In the genomic region with DNA sequence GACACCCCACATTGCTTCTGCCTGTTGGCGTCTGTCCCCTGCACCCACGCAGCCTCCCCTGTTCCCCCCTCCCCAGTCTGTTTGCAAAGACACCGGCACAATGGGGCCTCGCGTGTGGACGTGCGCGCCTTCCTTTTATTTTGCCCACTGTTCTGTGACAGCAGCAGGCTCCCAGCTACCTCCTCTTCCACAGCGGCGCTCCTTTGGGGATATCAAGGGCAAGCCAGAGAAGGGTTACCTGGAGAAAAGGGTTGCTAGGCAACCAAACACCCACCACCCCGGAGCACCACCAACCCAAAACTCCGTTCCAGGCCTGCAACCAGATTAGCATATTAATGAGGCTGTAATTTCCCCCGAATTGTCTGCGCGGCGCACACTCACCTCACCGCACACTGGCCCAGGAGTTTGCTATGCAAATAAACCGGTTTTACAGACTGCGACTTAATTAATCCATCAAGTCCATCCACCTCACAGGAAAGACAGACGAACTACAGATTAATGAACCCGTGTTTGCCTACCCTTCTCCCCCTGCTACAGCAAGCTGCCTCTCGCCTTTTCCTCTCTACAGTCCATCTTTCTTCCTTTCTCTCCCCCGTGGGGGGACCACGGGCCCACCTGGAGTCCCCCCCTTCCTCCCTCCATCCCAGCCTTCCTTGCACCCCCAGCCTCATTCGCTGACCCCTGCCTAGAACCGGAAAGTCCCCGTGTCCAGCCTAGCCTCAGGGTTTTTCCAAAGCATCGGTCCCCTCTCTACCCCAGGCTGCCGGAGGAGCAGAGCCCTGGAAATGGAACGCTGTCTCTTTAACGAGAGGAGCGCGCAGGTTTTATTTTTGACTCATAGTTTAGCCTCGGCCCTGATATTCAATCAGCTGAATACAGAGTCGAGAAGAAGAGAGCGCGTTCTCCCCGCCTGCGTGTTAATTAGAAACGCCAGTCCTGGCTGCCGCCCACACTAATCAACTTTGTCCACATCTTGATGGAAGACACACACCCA, we compare ENCODE assay signal across 10 mouse cellular contexts. TPM values are rescaled to one million over a fixed set of nuclear protein-coding genes. Genes with fewer than 3 reads are reported as not detected.
A peak's percentile ranks its signal among the peaks of the same experiment; 100 is the strongest.
DNase-seq lines count a peak whose midpoint lies in the region; ATAC-seq and TF ChIP-seq lines count a peak whose summit lies in the region.
"Had no signal": no experiment of that assay in that cellular context is flagged by ENCODE, and none has a peak within 500 bp of the region (broad histone marks: within the 10 kb centered on the region; RNA-seq: fewer than 3 reads in every experiment).

No protein-coding gene starts in this region.

- TF ChIP-seq EP300 in liver, postnatal 0 days (IDR thresholded peaks at IDR 0.05; ENCODE audit: low read depth), result no peak

- peaks cover 6% of the 10 kb centered on the region; the same call in 1 of the 2 replicates for H3K4me1 ChIP-seq in heart, embryonic 13.5 days
- H3K4me1 ChIP-seq in embryonic facial prominence, embryonic 13.5 days, result peaks cover 12% of the 10 kb centered on the region
- 0 out of 2 replicates have a peak, but pooled peaks cover 3% of the 10 kb centered on the region for H3K4me1 ChIP-seq in neural tube, embryonic 14.5 days (ENCODE audit: control insufficient read depth, insufficient read depth, low read length)
- no peaks in the 10 kb centered on the region for H3K4me1 ChIP-seq in liver, postnatal 0 days (ENCODE audit: insufficient read depth)

- peaks cover 80% of the 10 kb centered on the region for H3K27me3 ChIP-seq in heart, embryonic 13.5 days (replicated peaks)
- peaks cover 57% of the 10 kb centered on the region for H3K27me3 ChIP-seq in embryonic facial prominence, embryonic 13.5 days
- no peaks in the 10 kb centered on the region for H3K27me3 ChIP-seq in neural tube, embryonic 14.5 days (ENCODE audit: control insufficient read depth, insufficient read depth, low read length)
- H3K27me3 ChIP-seq in liver, postnatal 0 days (ENCODE audit: insufficient read depth, low read length), result peaks cover 28% of the 10 kb centered on the region

- no peak for TF ChIP-seq CTCF in liver, postnatal 0 days (IDR thresholded peaks at IDR 0.05; ENCODE audit: low read depth)

- 2% methylated on average over 41 of the region's 41 CpGs for WGBS in heart, embryonic 13.5 days
- WGBS in embryonic facial prominence, embryonic 13.5 days, result 1% methylated on average over 40 of the region's 41 CpGs
- under 1% methylated on average over 40 of the region's 41 CpGs for WGBS in neural tube, embryonic 14.5 days
- 3% methylated on average over 41 of the region's 41 CpGs for WGBS in liver, postnatal 0 days (ENCODE audit: insufficient replicate concordance)

- no peak for DNase-seq in heart, postnatal 25 days (ENCODE audit: low spot score)
- peak; percentile 44 for DNase-seq in layer of hippocampus, adult 9-11 months
- DNase-seq in gastrocnemius, adult 8-10 months (ENCODE audit: low spot score in 2 of 2), result no peak
- DNase-seq in liver, postnatal 0 days, result no peak
- no peak for DNase-seq in heart, adult 11 months

- peak overlapping the region; percentile 13; the same call in 1 of the 2 replicates for H3K4me3 ChIP-seq in heart, embryonic 13.5 days
- H3K4me3 ChIP-seq in embryonic facial prominence, embryonic 13.5 days, result peak overlapping the region; percentile 9; the same call in 1 of the 2 replicates
- peak overlapping the region; percentile 24 for H3K4me3 ChIP-seq in neural tube, embryonic 14.5 days (ENCODE audit: low read depth, low read length)
- no peak overlapping the region for H3K4me3 ChIP-seq in liver, postnatal 0 days (ENCODE audit: low read depth, low read length)

- H3K9me3 ChIP-seq in heart, embryonic 13.5 days, result peaks cover 6% of the 10 kb centered on the region
- H3K9me3 ChIP-seq in embryonic facial prominence, embryonic 13.5 days, result 0 out of 2 replicates have a peak, but pooled peaks cover 6% of the 10 kb centered on the region
- H3K9me3 ChIP-seq in neural tube, embryonic 14.5 days (ENCODE audit: control insufficient read depth, low read length), result no peaks in the 10 kb centered on the region
- H3K9me3 ChIP-seq in liver, postnatal 0 days (ENCODE audit: low read length), result peaks cover 5% of the 10 kb centered on the region

- ATAC-seq in heart, embryonic 13.5 days (ENCODE audit: extremely low read depth, insufficient number of reproducible peaks, low FRiP score, low TSS enrichment), result no peak
- ATAC-seq in embryonic facial prominence, embryonic 13.5 days (ENCODE audit: insufficient number of reproducible peaks, insufficient read depth, low FRiP score, low TSS enrichment, low read depth), result no peak
- peak; percentile 91 for ATAC-seq in neural tube, embryonic 14.5 days (ENCODE audit: low read depth)
- no peak for ATAC-seq in liver, postnatal 0 days

- H3K27ac ChIP-seq in heart, embryonic 13.5 days (replicated peaks), result no peak overlapping the region
- no peak overlapping the region for H3K27ac ChIP-seq in embryonic facial prominence, embryonic 13.5 days
- peak overlapping the region; percentile 96 for H3K27ac ChIP-seq in neural tube, embryonic 14.5 days (ENCODE audit: low read depth, low read length)
- no peak overlapping the region for H3K27ac ChIP-seq in liver, postnatal 0 days (ENCODE audit: low read depth)

- no peak overlapping the region for H3K9ac ChIP-seq in heart, embryonic 13.5 days
- H3K9ac ChIP-seq in embryonic facial prominence, embryonic 13.5 days, result no peak overlapping the region
- peak overlapping the region; percentile 48 for H3K9ac ChIP-seq in neural tube, embryonic 14.5 days (replicated peaks; ENCODE audit: low read depth, low read length)
- H3K9ac ChIP-seq in liver, postnatal 0 days (replicated peaks), result no peak overlapping the region

- H3K4me2 ChIP-seq in heart, embryonic 13.5 days, result peak overlapping the region; percentile 47
- peak overlapping the region; percentile 48 for H3K4me2 ChIP-seq in embryonic facial prominence, embryonic 13.5 days
- H3K4me2 ChIP-seq in neural tube, embryonic 14.5 days (ENCODE audit: low read depth, low read length), result peak overlapping the region; percentile 50
- H3K4me2 ChIP-seq in liver, postnatal 0 days (ENCODE audit: low read depth, low read length), result no peak overlapping the region

- H3K36me3 ChIP-seq in heart, embryonic 13.5 days, result no peaks in the 10 kb centered on the region
- no peaks in the 10 kb centered on the region for H3K36me3 ChIP-seq in embryonic facial prominence, embryonic 13.5 days
- H3K36me3 ChIP-seq in neural tube, embryonic 14.5 days (ENCODE audit: control insufficient read depth, insufficient read depth, low read length), result no peaks in the 10 kb centered on the region
- no peaks in the 10 kb centered on the region for H3K36me3 ChIP-seq in liver, postnatal 0 days (replicated peaks; ENCODE audit: insufficient read depth, low read length)
- H3K36me3 ChIP-seq: G1E had no signal

- intact Hi-C loops in heart, postnatal 25 days (cut with DNase I), result no loop called here

RNA-seq across cellular contexts. Expression of a gene that starts 21.8 kb away (rescaled TPM):
- not detected in 2 replicates for polyA plus RNA-seq in heart, embryonic 13.5 days (2015; fragmentation: Nextera tagmentation; extraction: Ambion mirVana)
- total RNA-seq in heart, postnatal 25 days (2021), result not detected
- polyA plus RNA-seq in embryonic facial prominence, embryonic 13.5 days (2015; fragmentation: Nextera tagmentation; extraction: Ambion mirVana), result 0.10 and 0.44 TPM in 2 replicates
- 27.6 and 28.1 TPM in 2 replicates for polyA plus RNA-seq in neural tube, embryonic 14.5 days (2014; fragmentation: Nextera tagmentation; extraction: Ambion mirVana)
- total RNA-seq in gastrocnemius, adult 8-10 months (2022), result not detected
- not detected in 2 replicates for polyA plus RNA-seq in liver, postnatal 0 days (2015; fragmentation: Nextera tagmentation; extraction: Ambion mirVana)
- total RNA-seq: left cerebral cortex, adult 18-20 months had no signal
- polyA plus RNA-seq: G1E had no signal

Comparison
In these comparisons a context has a peak if more than half of its experiments do, and no peak if none do; other contexts are left out.
1. RNA of a gene that starts 21.8 kb away (polyA plus RNA-seq): 27.6 to 28.1 TPM in neural tube, embryonic 14.5 days; 0.10 to 0.44 TPM in embryonic facial prominence, embryonic 13.5 days, not detected in heart, embryonic 13.5 days and not detected in liver, postnatal 0 days; every median in the first group is over 10 times any median in the second.